27 mouse cellular contexts compared by ENCODE assay signal in the genomic region with DNA sequence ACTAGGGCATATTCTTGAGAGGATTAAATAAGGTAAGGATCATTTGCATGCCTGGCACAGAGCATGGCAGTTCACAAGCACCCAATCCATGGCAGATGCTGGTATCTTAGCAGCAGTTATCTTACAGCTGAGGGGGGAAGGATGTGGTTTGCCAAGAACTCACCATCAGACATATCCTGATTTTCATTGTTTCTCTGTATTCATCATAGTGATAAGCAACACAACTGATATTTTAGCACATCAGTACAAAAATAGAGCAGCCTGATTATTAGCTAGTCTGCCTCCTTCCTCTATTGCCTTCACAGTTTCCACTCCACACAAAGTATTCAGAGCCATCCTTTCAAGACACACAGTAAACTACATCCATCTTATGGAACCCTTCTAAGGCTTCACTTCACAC.
"Had no signal": no experiment of that assay in that cellular context is flagged by ENCODE, and none has a peak within 500 bp of the region (broad histone marks: within the 10 kb centered on the region; RNA-seq: fewer than 3 reads in every experiment).

No protein-coding gene starts in this region.

- DNase-seq: left cerebral cortex, postnatal 4 days; liver; liver, embryonic 13.5 days; liver, postnatal 0 days; lung, adult 18-20 months; lung, adult 2 months; lung, embryonic 14.5 days; lung, postnatal 10 days; lung, postnatal 14 days; lung, postnatal 36 days; lung, postnatal 4 days; midbrain, embryonic 14.5 days had no signal

- H3K27ac ChIP-seq: limb, embryonic 10.5 days; limb, embryonic 12.5 days; limb, embryonic 13.5 days; limb, embryonic 15.5 days; liver, embryonic 12.5 days; liver, embryonic 13.5 days; liver, embryonic 14.5 days; liver, embryonic 15.5 days; lung, embryonic 15.5 days; macrophage; midbrain, embryonic 10.5 days; midbrain, embryonic 12.5 days; midbrain, embryonic 13.5 days; midbrain, embryonic 15.5 days had no signal

- H3K36me3 ChIP-seq: limb, embryonic 10.5 days; limb, embryonic 12.5 days; limb, embryonic 13.5 days; limb, embryonic 15.5 days; liver, embryonic 12.5 days; liver, embryonic 13.5 days; liver, embryonic 15.5 days; lung, embryonic 15.5 days; midbrain, embryonic 10.5 days; midbrain, embryonic 12.5 days; midbrain, embryonic 13.5 days; midbrain, embryonic 15.5 days had no signal

- H3K27me3 ChIP-seq: limb, embryonic 12.5 days; limb, embryonic 13.5 days; limb, embryonic 15.5 days; liver, embryonic 12.5 days; liver, embryonic 13.5 days; liver, embryonic 15.5 days; lung, embryonic 15.5 days; megakaryocyte, embryonic 14.5 days; midbrain, embryonic 12.5 days; midbrain, embryonic 13.5 days; midbrain, embryonic 15.5 days had no signal

- H3K9ac ChIP-seq: limb, embryonic 12.5 days; limb, embryonic 13.5 days; limb, embryonic 15.5 days; liver, embryonic 12.5 days; liver, embryonic 13.5 days; liver, embryonic 14.5 days; liver, embryonic 15.5 days; liver, postnatal 0 days; lung, embryonic 14.5 days; lung, embryonic 15.5 days; midbrain, embryonic 12.5 days; midbrain, embryonic 13.5 days; midbrain, embryonic 15.5 days had no signal

- H3K4me1 ChIP-seq: limb, embryonic 10.5 days; limb, embryonic 12.5 days; limb, embryonic 13.5 days; limb, embryonic 15.5 days; liver, embryonic 12.5 days; liver, embryonic 13.5 days; liver, embryonic 15.5 days; lung, embryonic 15.5 days; megakaryocyte, embryonic 14.5 days; midbrain, embryonic 10.5 days; midbrain, embryonic 12.5 days; midbrain, embryonic 15.5 days had no signal

- H3K4me3 ChIP-seq: limb, embryonic 10.5 days; limb, embryonic 12.5 days; limb, embryonic 13.5 days; limb, embryonic 15.5 days; liver, embryonic 12.5 days; liver, embryonic 13.5 days; liver, embryonic 15.5 days; lung, embryonic 15.5 days; megakaryocyte, embryonic 14.5 days; midbrain, embryonic 10.5 days; midbrain, embryonic 12.5 days; midbrain, embryonic 13.5 days; midbrain, embryonic 15.5 days; myocyte had no signal

- H3K9me3 ChIP-seq: limb, embryonic 10.5 days; limb, embryonic 12.5 days; limb, embryonic 13.5 days; limb, embryonic 15.5 days; liver, embryonic 12.5 days; liver, embryonic 13.5 days; liver, embryonic 15.5 days; lung, embryonic 15.5 days; megakaryocyte, embryonic 14.5 days; midbrain, embryonic 12.5 days; midbrain, embryonic 15.5 days had no signal
